Mouse (Mus musculus) limb, embryonic 15.5 days (tissue): ENCODE measurements around the gene Apbb2. TPM values are rescaled to one million over a fixed set of nuclear protein-coding genes. Genes with fewer than 3 reads are reported as not detected.
A peak's percentile ranks its signal among the peaks of the same experiment; 100 is the strongest.
"Not testable (repeated sequence)": the region's sequence is repeated elsewhere in the genome, so short reads cannot be mapped to it uniquely, and the experiment has no call there.

Experiments used
- ATAC-seq: fragments of 200-750 bp; cut with Nextera tagmentation; 2 replicates; pipeline ENCODE4 v1.8.0; 2017; ENCODE audit warnings: low read depth, moderate TSS enrichment; ENCODE audit not compliant: insufficient number of reproducible peaks, low FRiP score, low TSS enrichment
- H3K27ac ChIP-seq: fragments of 300-500 bp; sonication (generic); 2 replicates; pipeline ENCODE4 v1.5.1; 2015; ENCODE audit warnings: moderate library complexity, mild to moderate bottlenecking, inconsistent platforms
- H3K27me3 ChIP-seq: fragments of 300-500 bp; sonication (generic); 2 replicates; pipeline ENCODE4 v1.6.1; 2015; ENCODE audit warnings: inconsistent platforms
- H3K36me3 ChIP-seq: fragments of 300-500 bp; sonication (generic); 2 replicates; pipeline ENCODE4 v1.6.1; 2015; ENCODE audit warnings: inconsistent platforms
- H3K4me1 ChIP-seq: fragments of 300-500 bp; sonication (generic); 2 replicates; pipeline ENCODE4 v1.6.1; 2015; ENCODE audit warnings: inconsistent platforms
- H3K4me2 ChIP-seq: fragments of 300-500 bp; sonication (generic); 2 replicates; pipeline ENCODE4 v1.6.1; 2015; ENCODE audit warnings: mild to moderate bottlenecking, inconsistent platforms
- H3K4me3 ChIP-seq: fragments of 300-500 bp; sonication (generic); 2 replicates; pipeline ENCODE4 v1.5.1; 2015; ENCODE audit warnings: mild to moderate bottlenecking, inconsistent platforms
- H3K9ac ChIP-seq: fragments of 300-500 bp; sonication (generic); 2 replicates; pipeline ENCODE4 v1.6.1; 2015; ENCODE audit warnings: inconsistent platforms
- H3K9me3 ChIP-seq: fragments of 300-500 bp; sonication (generic); 2 replicates; pipeline ENCODE4 v1.6.1; 2016; ENCODE audit warnings: inconsistent platforms
- WGBS: fragments of 180-500 bp; shearing (Covaris S2); methylation state at CpG from one replicate; pipeline ENCODE4 v1.1.7; 2015; 5-methylcytosine and 5-hydroxymethylcytosine counted together
- polyA plus RNA-seq: library from polyadenylated mRNA; unstranded; fragments of >200 nt; fragmentation: Nextera tagmentation; extraction: Ambion mirVana; gene quantifications from 2 replicates; pipeline ENCODE4 v1.2.1, GENCODE M21; 2015

The Apbb2 gene
- polyA plus RNA-seq, 1 experiment from 2014 or later: 43.2 TPM

DNA sequence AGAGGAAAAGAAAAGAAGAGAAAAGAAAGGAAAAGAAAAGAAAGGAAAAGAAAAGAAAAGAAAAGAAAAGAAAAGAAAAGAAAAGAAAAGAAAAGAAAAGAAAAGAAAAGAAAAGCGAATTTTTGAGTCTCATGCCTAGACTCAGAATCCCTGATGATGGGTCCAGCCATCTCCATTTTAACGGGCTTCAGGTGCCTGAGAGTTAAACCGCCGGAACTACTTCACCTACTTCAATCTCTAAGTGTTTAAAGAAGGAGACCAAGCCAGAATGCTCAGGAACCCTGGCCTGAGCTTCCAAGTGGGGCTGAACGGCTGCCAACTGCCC is 359.2 kb downstream of the Apbb2 start:
- not testable (repeated sequence) for H3K9me3 ChIP-seq, H3K36me3 ChIP-seq, ATAC-seq, H3K27me3 ChIP-seq, H3K27ac ChIP-seq, H3K4me1 ChIP-seq
- Histone ChIP-seq H3K4me2 (peak overlapping the region; percentile 91), H3K9ac (peak overlapping the region; percentile 54), H3K4me3 (peak overlapping the region; percentile 59)
- WGBS: 4% methylated on average over 5 of the region's 5 CpGs

DNA sequence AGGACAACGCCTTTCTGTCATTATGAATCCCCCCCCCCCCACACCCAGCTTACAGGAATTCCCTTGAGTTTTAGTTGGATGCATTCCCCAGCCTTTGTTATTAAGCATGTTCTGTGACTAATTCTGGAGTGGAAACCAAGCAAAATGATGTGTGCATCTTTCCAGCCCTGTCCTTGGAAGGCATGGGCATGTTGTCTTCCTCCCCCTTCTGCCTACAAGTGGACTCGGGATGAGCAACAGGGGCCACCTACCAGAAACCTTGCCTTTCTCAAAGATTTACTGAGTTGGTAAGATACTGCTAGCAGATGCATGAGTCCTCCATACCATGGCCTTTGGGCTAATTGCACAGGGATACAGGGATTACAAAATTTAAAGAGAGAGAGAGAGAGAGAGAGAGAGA is 359.6 kb downstream of the Apbb2 start:
- no peak for ATAC-seq
- Histone ChIP-seq H3K27ac (no peak overlapping the region), H3K9ac (no peak overlapping the region), H3K9me3 (no peaks in the 10 kb centered on the region), H3K27me3 (no peaks in the 10 kb centered on the region), H3K4me3 (no peak overlapping the region), H3K36me3 (no peaks in the 10 kb centered on the region), H3K4me2 (no peak overlapping the region), H3K4me1 (peaks cover 8% of the 10 kb centered on the region)
- WGBS: 66% methylated on average over 2 of the region's 2 CpGs

DNA sequence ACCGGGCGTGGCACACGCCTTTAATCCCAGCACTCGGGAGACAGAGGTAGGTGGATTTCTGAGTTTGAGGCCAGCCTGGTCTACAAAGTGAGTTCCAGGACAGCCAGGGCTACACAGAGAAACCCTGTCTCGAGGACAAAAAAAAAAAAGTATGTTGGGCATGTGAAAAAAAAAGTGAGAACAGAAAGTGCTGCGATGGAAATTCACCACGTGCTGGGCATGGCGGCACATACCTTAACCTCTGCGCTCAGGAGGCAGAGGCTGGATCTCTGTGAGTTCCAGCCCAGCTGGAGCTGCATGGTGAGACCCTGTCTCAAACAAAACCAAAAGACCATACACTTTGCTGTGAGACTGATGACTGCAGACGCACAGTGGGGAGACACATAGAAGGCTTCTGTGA is 363.5 kb downstream of the Apbb2 start:
- 85% methylated on average over 10 of the region's 10 CpGs for WGBS
- Histone ChIP-seq H3K4me2 (no peak overlapping the region), H3K27ac (no peak overlapping the region), H3K27me3 (no peaks in the 10 kb centered on the region), H3K4me3 (no peak overlapping the region), H3K9ac (no peak overlapping the region), H3K9me3 (no peaks in the 10 kb centered on the region), H3K4me1 (peaks cover 7% of the 10 kb centered on the region), H3K36me3 (no peaks in the 10 kb centered on the region)
- ATAC-seq: no peak

DNA sequence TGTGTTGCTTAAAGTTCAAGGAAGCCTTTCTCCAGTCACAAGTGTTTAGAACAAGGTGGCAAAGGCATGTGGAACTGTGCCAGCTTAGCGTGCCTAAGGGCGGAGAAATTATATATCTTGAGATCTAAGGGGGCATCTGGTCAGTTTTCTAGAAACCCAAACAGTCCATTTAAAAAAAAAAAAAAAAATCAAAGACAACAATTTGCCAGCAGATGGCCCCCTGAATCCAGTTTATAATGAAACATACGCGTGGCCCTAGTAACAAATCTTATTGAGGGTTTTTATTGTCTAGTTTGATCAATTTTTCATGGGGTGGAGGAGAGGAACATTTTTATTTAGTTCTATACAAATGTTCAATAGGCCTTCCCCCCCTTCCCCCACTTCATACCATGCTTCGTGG is 365.4 kb downstream of the Apbb2 start:
- 52% methylated on average over 5 of the region's 5 CpGs for WGBS
- Histone ChIP-seq H3K36me3 (no peaks in the 10 kb centered on the region), H3K4me3 (no peak overlapping the region), H3K27ac (no peak overlapping the region), H3K4me1 (no peaks in the 10 kb centered on the region), H3K9me3 (no peaks in the 10 kb centered on the region), H3K9ac (no peak overlapping the region), H3K27me3 (no peaks in the 10 kb centered on the region), H3K4me2 (no peak overlapping the region)
- ATAC-seq: no peak

Other genes with a start within 250 kb of the Apbb2 start
- gene Uchl1, start 57.3 kb upstream of the Apbb2 start, polyA plus RNA-seq: 69.7 and 75.2 TPM in 2 replicates
- gene Limch1, start 127.0 kb upstream of the Apbb2 start, polyA plus RNA-seq: 70.0 and 71.8 TPM in 2 replicates